ENCODE assay signal across 13 mouse cellular contexts in the genomic region with DNA sequence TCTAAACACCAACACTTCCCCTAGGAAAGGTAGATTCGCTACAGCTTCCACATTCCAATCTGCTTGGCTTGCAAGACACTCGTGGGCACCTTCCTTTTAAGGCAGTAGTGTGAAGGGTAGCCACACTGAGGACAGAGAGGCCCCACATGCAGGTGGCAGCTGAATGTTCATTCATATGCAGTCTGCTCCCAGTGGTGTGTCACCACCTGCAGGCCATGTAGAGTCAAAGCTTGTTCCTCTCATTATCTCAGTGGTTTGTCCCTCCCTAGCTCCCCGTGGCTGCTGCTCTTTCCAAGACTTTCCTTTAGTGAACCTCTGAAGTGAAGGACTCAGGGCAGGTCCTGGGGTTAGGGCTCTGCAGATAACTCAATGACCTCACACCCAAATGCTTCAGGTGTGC.
DNase-seq lines count a peak whose midpoint lies in the region; ATAC-seq and TF ChIP-seq lines count a peak whose summit lies in the region.
"Had no signal": no experiment of that assay in that cellular context is flagged by ENCODE, and none has a peak within 500 bp of the region (broad histone marks: within the 10 kb centered on the region; RNA-seq: fewer than 3 reads in every experiment).

No protein-coding gene starts in this region.

- no peaks in the 10 kb centered on the region for H3K27me3 ChIP-seq in forebrain, postnatal 0 days (ENCODE audit: insufficient read depth, low read length)
- no peaks in the 10 kb centered on the region for H3K27me3 ChIP-seq in forebrain, embryonic 14.5 days (replicated peaks; ENCODE audit: control insufficient read depth, insufficient read depth, low read length)
- no peaks in the 10 kb centered on the region for H3K27me3 ChIP-seq in ES-Bruce4 (ENCODE audit: control insufficient read depth, insufficient read depth, low read length, poor library complexity, severe bottlenecking)
- H3K27me3 ChIP-seq: hindbrain, embryonic 15.5 days; liver, embryonic 15.5 days had no signal

- 36% methylated on average over 3 of the region's 3 CpGs for WGBS in forebrain, postnatal 0 days
- WGBS in forebrain, embryonic 14.5 days = 32% methylated on average over 3 of the region's 3 CpGs

- no peak overlapping the region for H3K4me2 ChIP-seq in forebrain, postnatal 0 days (ENCODE audit: low read depth)
- no peak overlapping the region for H3K4me2 ChIP-seq in forebrain, embryonic 14.5 days (ENCODE audit: low read length)
- H3K4me2 ChIP-seq: hindbrain, embryonic 15.5 days; liver, embryonic 15.5 days had no signal

- no peak for TF ChIP-seq EP300 in ES-Bruce4 (IDR thresholded peaks at IDR 0.05; ENCODE audit: insufficient read depth, low read depth, low read length)

- no peak for ATAC-seq in forebrain, postnatal 0 days
- ATAC-seq in forebrain, embryonic 14.5 days = no peak

- no peaks in the 10 kb centered on the region for H3K36me3 ChIP-seq in forebrain, postnatal 0 days (ENCODE audit: insufficient read depth)
- H3K36me3 ChIP-seq in forebrain, embryonic 14.5 days (ENCODE audit: control insufficient read depth, insufficient read depth, low read length) = no peaks in the 10 kb centered on the region
- no peaks in the 10 kb centered on the region for H3K36me3 ChIP-seq in ES-Bruce4 (ENCODE audit: control insufficient read depth, insufficient read depth, low read length, poor library complexity, severe bottlenecking)
- H3K36me3 ChIP-seq: hindbrain, embryonic 15.5 days; liver, embryonic 15.5 days had no signal

- TF ChIP-seq CTCF in forebrain, postnatal 0 days (IDR thresholded peaks at IDR 0.05; ENCODE audit: low read depth) = peak; percentile 25
- peak; percentile 58 for TF ChIP-seq CTCF in layer of hippocampus, adult 2 months (conservative IDR thresholded peaks at IDR 0.05)
- TF ChIP-seq CTCF in ES-Bruce4 (IDR thresholded peaks at IDR 0.05; ENCODE audit: low read depth, low read length) = peak; percentile 19

- intact Hi-C loops in heart, postnatal 10 days (cut with DNase I) = loop anchor here (5.0 kb wide), 1 partner anchor 375 kb away; no protein-coding TSS in a partner anchor

- TF ChIP-seq POLR2A in ES-Bruce4 (IDR thresholded peaks at IDR 0.05; ENCODE audit: insufficient read depth, low read length) = no peak

- no peaks in the 10 kb centered on the region for H3K4me1 ChIP-seq in forebrain, postnatal 0 days (ENCODE audit: insufficient read depth)
- peaks cover 3% of the 10 kb centered on the region; the same call in 1 of the 2 replicates for H3K4me1 ChIP-seq in forebrain, embryonic 14.5 days (ENCODE audit: control insufficient read depth, insufficient read depth, low read length)
- H3K4me1 ChIP-seq in ES-Bruce4 (ENCODE audit: control insufficient read depth, insufficient read depth, low read length) = peaks cover 7% of the 10 kb centered on the region
- H3K4me1 ChIP-seq: liver, embryonic 15.5 days had no signal

- no peak overlapping the region for H3K9ac ChIP-seq in forebrain, postnatal 0 days
- H3K9ac ChIP-seq in forebrain, embryonic 14.5 days (ENCODE audit: low read length) = no peak overlapping the region
- no peak overlapping the region for H3K9ac ChIP-seq in ES-Bruce4 (ENCODE audit: low read depth, poor library complexity, severe bottlenecking)
- H3K9ac ChIP-seq: hindbrain, embryonic 15.5 days; liver, embryonic 15.5 days had no signal

- no peak for DNase-seq in forebrain, postnatal 0 days
- DNase-seq in forebrain, embryonic 14.5 days (ENCODE audit: low spot score) = no peak
- no peak for DNase-seq in layer of hippocampus, adult 2 months (ENCODE audit: low spot score in 2 of 2)
- DNase-seq in layer of hippocampus, postnatal 25 days (ENCODE audit: extremely low spot score in 1 of 2, low spot score in 1 of 2) = no peak
- DNase-seq in heart, postnatal 10 days = peak; percentile 20 to 23
- DNase-seq in embryo, embryonic 11 days = no peak
- no peak for DNase-seq in spleen, postnatal 14 days (ENCODE audit: low spot score in 2 of 2)
- DNase-seq: adrenal gland, postnatal 10 days; kidney, postnatal 4 days; thymus, postnatal 25 days had no signal

- no peak overlapping the region for H3K27ac ChIP-seq in forebrain, postnatal 0 days (ENCODE audit: low read depth, low read length)
- H3K27ac ChIP-seq in forebrain, embryonic 14.5 days (ENCODE audit: low read depth, low read length) = no peak overlapping the region
- no peak overlapping the region for H3K27ac ChIP-seq in layer of hippocampus, adult 2 months
- H3K27ac ChIP-seq in ES-Bruce4 (ENCODE audit: insufficient read depth, low read length) = no peak overlapping the region
- H3K27ac ChIP-seq: hindbrain, embryonic 15.5 days; liver, embryonic 15.5 days had no signal

- H3K4me3 ChIP-seq in forebrain, postnatal 0 days (ENCODE audit: low read depth, low read length) = no peak overlapping the region
- no peak overlapping the region for H3K4me3 ChIP-seq in forebrain, embryonic 14.5 days (ENCODE audit: low read depth, low read length)
- H3K4me3 ChIP-seq in layer of hippocampus, adult 2 months = no peak overlapping the region
- H3K4me3 ChIP-seq in ES-Bruce4 (ENCODE audit: low read depth, low read length) = no peak overlapping the region
- H3K4me3 ChIP-seq: hindbrain, embryonic 15.5 days; liver, embryonic 15.5 days had no signal

- no peaks in the 10 kb centered on the region for H3K9me3 ChIP-seq in forebrain, postnatal 0 days (ENCODE audit: low read length)
- H3K9me3 ChIP-seq in forebrain, embryonic 14.5 days (replicated peaks; ENCODE audit: control insufficient read depth, low read length) = no peaks in the 10 kb centered on the region
- H3K9me3 ChIP-seq in ES-Bruce4 (replicated peaks; ENCODE audit: control insufficient read depth, insufficient read depth, low read length, poor library complexity, severe bottlenecking) = no peaks in the 10 kb centered on the region
- H3K9me3 ChIP-seq: hindbrain, embryonic 15.5 days; liver, embryonic 15.5 days had no signal

Comparison
In these comparisons a context has a peak if more than half of its experiments do, and no peak if none do; other contexts are left out.
1. DNase-seq: peak in heart, postnatal 10 days (2 of 2); none in forebrain, postnatal 0 days (single experiment), forebrain, embryonic 14.5 days (single experiment), layer of hippocampus, adult 2 months (0 of 2), layer of hippocampus, postnatal 25 days (0 of 2), embryo, embryonic 11 days (single experiment) and spleen, postnatal 14 days (0 of 2).
2. Peak in every context shown above with its lines, with median percentiles within 50 percentile points of each other: CTCF ChIP-seq.